In genomic region chr9:42046248-42046647, GRCm38 (mm10) we compare ENCODE assay signal across 27 mouse cellular contexts.
"Had no signal": no experiment of that assay in that cellular context is flagged by ENCODE, and none has a peak within 500 bp of the region (broad histone marks: within the 10 kb centered on the region; RNA-seq: fewer than 3 reads in every experiment).

No protein-coding gene starts in this region.

- H3K36me3 ChIP-seq: forebrain, embryonic 10.5 days had no signal

- H3K9ac ChIP-seq: embryonic facial prominence, embryonic 12.5 days; embryonic facial prominence, embryonic 13.5 days; embryonic facial prominence, embryonic 15.5 days; forebrain, embryonic 12.5 days; forebrain, embryonic 13.5 days; forebrain, embryonic 15.5 days; forebrain, postnatal 0 days had no signal

- H3K27me3 ChIP-seq: embryonic facial prominence, embryonic 12.5 days; embryonic facial prominence, embryonic 13.5 days; embryonic facial prominence, embryonic 15.5 days; forebrain, embryonic 15.5 days had no signal

- H3K4me1 ChIP-seq: embryonic facial prominence, embryonic 12.5 days; embryonic facial prominence, embryonic 13.5 days; embryonic facial prominence, embryonic 15.5 days had no signal

- DNase-seq: cerebellum, adult 8-10 months; cerebellum, adult 9-10 months; cerebellum, adult 9-11 months; cerebellum, postnatal 10 days; cerebellum, postnatal 14 days; cerebellum, postnatal 25 days; cerebellum, postnatal 36 days; embryo, embryonic 11 days; forebrain, postnatal 0 days; gastrocnemius, adult 2 months; gastrocnemius, postnatal 10 days; gastrocnemius, postnatal 14 days; gastrocnemius, postnatal 25 days; gastrocnemius, postnatal 36 days; heart, adult 18-20 months; heart, adult 2 months had no signal

- H3K4me2 ChIP-seq: embryonic facial prominence, embryonic 12.5 days; embryonic facial prominence, embryonic 13.5 days; embryonic facial prominence, embryonic 15.5 days; forebrain, embryonic 12.5 days; forebrain, embryonic 13.5 days; forebrain, embryonic 15.5 days had no signal

- ATAC-seq: forebrain, embryonic 13.5 days; forebrain, embryonic 14.5 days; forebrain, embryonic 15.5 days; forebrain, embryonic 16.5 days; forebrain, postnatal 0 days had no signal

- H3K27ac ChIP-seq: embryonic facial prominence, embryonic 10.5 days; embryonic facial prominence, embryonic 12.5 days; embryonic facial prominence, embryonic 13.5 days; embryonic facial prominence, embryonic 15.5 days; forebrain, embryonic 10.5 days; forebrain, embryonic 12.5 days; forebrain, embryonic 13.5 days; forebrain, embryonic 15.5 days; gastrocnemius, adult 2 months; heart, adult 2 months had no signal

- H3K9me3 ChIP-seq: embryonic facial prominence, embryonic 10.5 days; embryonic facial prominence, embryonic 12.5 days; embryonic facial prominence, embryonic 15.5 days; forebrain, embryonic 15.5 days had no signal

- H3K4me3 ChIP-seq: embryonic facial prominence, embryonic 10.5 days; embryonic facial prominence, embryonic 12.5 days; embryonic facial prominence, embryonic 13.5 days; embryonic facial prominence, embryonic 15.5 days; erythroblast, embryonic 14.5 days; forebrain, embryonic 10.5 days; forebrain, embryonic 12.5 days; forebrain, embryonic 13.5 days; forebrain, embryonic 15.5 days; gastrocnemius, adult 2 months; heart, adult 2 months had no signal
